Mouse (Mus musculus) embryonic fibroblast, embryonic 13.5 days (primary cell): ENCODE data around the gene Metrnl.

ENCODE experiments used
- CTCF ChIP-seq: IDR thresholded peaks from 2 replicates; pipeline ENCODE4 v1.5.1; 2011; ENCODE audit warnings: mild to moderate bottlenecking, control low read depth, low read length, moderate library complexity, borderline replicate concordance; ENCODE audit not compliant: insufficient read depth
- POLR2A ChIP-seq: IDR thresholded peaks from 2 replicates; pipeline ENCODE4 v1.6.1; 2011; ENCODE audit warnings: low read depth, mild to moderate bottlenecking, control low read depth, low read length, moderate library complexity

DNA sequence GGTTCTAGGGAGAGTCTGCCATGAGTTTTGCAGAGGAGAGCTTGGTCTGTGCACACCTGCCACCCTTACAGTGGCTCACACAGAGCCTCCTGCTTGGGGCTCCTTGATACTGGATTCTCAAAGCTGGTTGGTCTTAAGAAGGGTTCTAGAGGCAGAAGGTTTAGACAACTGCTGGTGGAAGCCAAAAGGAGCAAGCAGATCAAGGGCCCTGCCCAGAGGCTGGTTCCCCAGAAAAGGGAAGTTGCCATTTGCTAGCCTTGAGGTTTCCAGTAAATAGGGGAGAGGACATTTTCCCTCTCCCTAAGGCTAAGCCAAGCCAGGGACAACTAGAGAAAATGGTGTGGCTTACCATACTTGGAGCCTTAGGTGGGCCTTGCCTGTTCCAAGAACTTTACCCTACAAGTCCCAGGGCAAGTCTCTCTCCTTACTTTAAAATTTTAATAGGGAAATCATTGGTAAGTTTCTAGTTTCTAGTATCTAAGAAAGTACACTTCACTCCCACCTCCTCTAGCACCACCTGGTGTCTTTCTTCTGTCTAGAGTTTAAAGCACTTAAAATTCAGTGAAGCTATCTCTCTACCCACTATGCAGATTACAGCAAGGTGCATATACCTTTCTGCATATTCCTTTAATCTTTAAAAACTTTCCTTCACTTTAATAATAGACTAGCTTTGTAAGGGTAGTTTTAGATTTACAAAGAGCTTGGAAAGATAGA is 42.7 kb downstream of the Metrnl start:
- TF ChIP-seq POLR2A, result no peak
- TF ChIP-seq CTCF, result no peak
